Mouse (Mus musculus): ENCODE measurements around the gene Nr1h3. TPM values are rescaled to one million over a fixed set of nuclear protein-coding genes. Genes with fewer than 3 reads are reported as not detected.

Nr1h3 gene
- polyA plus RNA-seq, 1 experiment from 2014 or later: 1.9 TPM

DNA sequence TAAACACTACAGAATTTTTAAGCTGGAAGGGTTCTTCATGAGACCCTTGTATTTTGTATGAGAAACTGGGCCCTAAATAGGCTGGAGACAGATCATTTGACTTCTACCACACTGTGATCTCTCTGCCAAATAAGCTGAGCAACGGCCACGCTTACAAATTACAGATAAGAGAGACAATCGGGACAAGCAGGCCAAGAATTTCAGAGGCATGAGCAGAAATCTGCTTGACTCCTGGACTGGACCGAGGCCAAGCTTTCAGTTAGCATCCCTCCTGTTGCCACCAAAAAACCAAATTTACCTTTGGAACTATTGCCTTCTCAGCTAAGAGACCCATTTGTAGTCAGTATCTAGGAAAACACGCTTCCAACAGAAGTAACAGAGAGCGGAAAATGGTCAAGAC, 42.0 kb downstream of the Nr1h3 start:
- no peak for DNase-seq (ENCODE audit: low spot score, missing footprints)
- no peak for ATAC-seq (ENCODE audit: low FRiP score)
- H3K9ac ChIP-seq (ENCODE audit: low read length): no peak overlapping the region
- no peak overlapping the region for H3K27ac ChIP-seq (ENCODE audit: low read depth, low read length)
- no peak overlapping the region for H3K4me3 ChIP-seq (ENCODE audit: low read depth, low read length)
- no peaks in the 10 kb centered on the region for H3K27me3 ChIP-seq (ENCODE audit: control insufficient read depth, insufficient read depth, low read length)
- no peak overlapping the region for H3K4me2 ChIP-seq
- 90% methylated on average over 6 of the region's 6 CpGs for WGBS
- no peaks in the 10 kb centered on the region for H3K9me3 ChIP-seq (ENCODE audit: control insufficient read depth, low read length)
- no peaks in the 10 kb centered on the region for H3K4me1 ChIP-seq (ENCODE audit: control insufficient read depth, insufficient read depth, low read length)
- H3K36me3 ChIP-seq (ENCODE audit: control insufficient read depth, insufficient read depth, low read length): peaks cover 4% of the 10 kb centered on the region; the same call in 1 of the 2 replicates

- DNase-seq (ENCODE audit: low spot score, missing footprints): no peak
- H3K36me3 ChIP-seq (ENCODE audit: control insufficient read depth, insufficient read depth, low read length): no peaks in the 10 kb centered on the region
These were observed 45.5 kb downstream of the Nr1h3 start for GRCm38 (mm10) chr2:91157002-91157752.

DNA sequence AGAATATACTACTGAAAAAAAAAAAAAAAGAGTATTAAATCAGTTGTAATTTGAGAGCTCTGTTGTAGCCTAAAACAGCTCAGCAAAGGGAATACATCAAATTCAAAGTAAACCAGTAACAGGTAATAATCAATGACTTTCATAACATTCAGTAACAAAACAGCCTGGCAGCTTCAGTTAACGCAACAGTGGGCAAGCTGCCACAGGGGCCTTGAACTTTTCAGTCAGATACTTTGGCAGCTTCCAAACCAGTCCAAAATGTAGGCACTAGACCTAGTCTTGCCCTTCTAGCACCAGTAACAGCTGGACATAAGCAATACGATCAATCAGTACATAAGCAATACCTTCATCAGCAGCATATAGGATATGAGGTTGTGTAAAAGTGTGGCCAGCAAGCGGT, 48.5 kb downstream of the Nr1h3 start:
- 97% methylated on average over 3 of the region's 3 CpGs for WGBS
- H3K4me1 ChIP-seq (ENCODE audit: control insufficient read depth, insufficient read depth, low read length): no peaks in the 10 kb centered on the region
- H3K4me3 ChIP-seq (ENCODE audit: low read depth, low read length): no peak overlapping the region
- no peak overlapping the region for H3K27ac ChIP-seq (ENCODE audit: low read depth, low read length)
- no peaks in the 10 kb centered on the region for H3K27me3 ChIP-seq (ENCODE audit: control insufficient read depth, insufficient read depth, low read length)
- no peaks in the 10 kb centered on the region for H3K9me3 ChIP-seq (ENCODE audit: control insufficient read depth, low read length)
- no peak overlapping the region for H3K4me2 ChIP-seq
- DNase-seq (ENCODE audit: low spot score, missing footprints) (no peak), ATAC-seq (ENCODE audit: low FRiP score) (no peak)
- H3K9ac ChIP-seq (ENCODE audit: low read length): no peak overlapping the region
- no peaks in the 10 kb centered on the region; the same call in 1 of the 2 replicates for H3K36me3 ChIP-seq (ENCODE audit: control insufficient read depth, insufficient read depth, low read length)

More at GRCm38 (mm10) chr2:91157002-91157752, 45.5 kb downstream of the Nr1h3 start:
- WGBS: 17% methylated on average over 6 of the region's 6 CpGs
- Histone ChIP-seq H3K4me3 (ENCODE audit: low read depth, low read length) (no peak overlapping the region), H3K9me3 (ENCODE audit: control insufficient read depth, low read length) (no peaks in the 10 kb centered on the region), H3K4me1 (ENCODE audit: control insufficient read depth, insufficient read depth, low read length) (no peaks in the 10 kb centered on the region), H3K4me2 (no peak overlapping the region), H3K9ac (ENCODE audit: low read length) (no peak overlapping the region), H3K27me3 (ENCODE audit: control insufficient read depth, insufficient read depth, low read length) (no peaks in the 10 kb centered on the region), H3K27ac (ENCODE audit: low read depth, low read length) (no peak overlapping the region)
- no peak for ATAC-seq (ENCODE audit: low FRiP score)

GRCm38 (mm10) chr2:91152885-91153377, 49.7 kb downstream of the Nr1h3 start:
- Histone ChIP-seq H3K9ac (ENCODE audit: low read length) (no peak overlapping the region), H3K4me1 (ENCODE audit: control insufficient read depth, insufficient read depth, low read length) (no peaks in the 10 kb centered on the region), H3K27ac (ENCODE audit: low read depth, low read length) (no peak overlapping the region), H3K27me3 (ENCODE audit: control insufficient read depth, insufficient read depth, low read length) (no peaks in the 10 kb centered on the region), H3K9me3 (ENCODE audit: control insufficient read depth, low read length) (no peaks in the 10 kb centered on the region), H3K36me3 (ENCODE audit: control insufficient read depth, insufficient read depth, low read length) (no peaks in the 10 kb centered on the region; the same call in 1 of the 2 replicates), H3K4me2 (no peak overlapping the region), H3K4me3 (ENCODE audit: low read depth, low read length) (no peak overlapping the region)
- 86% methylated on average over 3 of the region's 3 CpGs for WGBS
- ATAC-seq (ENCODE audit: low FRiP score): no peak
- no peak for DNase-seq (ENCODE audit: low spot score, missing footprints)

- ATAC-seq (ENCODE audit: low FRiP score) (no peak), DNase-seq (ENCODE audit: low spot score, missing footprints) (no peak)
- H3K9me3 ChIP-seq (ENCODE audit: control insufficient read depth, low read length): no peaks in the 10 kb centered on the region
- no peak overlapping the region for H3K4me2 ChIP-seq
- WGBS: 88% methylated on average over 1 of the region's 1 CpGs
- no peaks in the 10 kb centered on the region; the same call in 1 of the 2 replicates for H3K36me3 ChIP-seq (ENCODE audit: control insufficient read depth, insufficient read depth, low read length)
- no peak overlapping the region for H3K9ac ChIP-seq (ENCODE audit: low read length)
- no peaks in the 10 kb centered on the region for H3K27me3 ChIP-seq (ENCODE audit: control insufficient read depth, insufficient read depth, low read length)
- H3K27ac ChIP-seq (ENCODE audit: low read depth, low read length): no peak overlapping the region
- H3K4me1 ChIP-seq (ENCODE audit: control insufficient read depth, insufficient read depth, low read length): no peaks in the 10 kb centered on the region
- H3K4me3 ChIP-seq (ENCODE audit: low read depth, low read length): no peak overlapping the region
These were observed 51.3 kb downstream of the Nr1h3 start for GRCm38 (mm10) chr2:91151331-91151730.

- Histone ChIP-seq H3K27me3 (ENCODE audit: control insufficient read depth, insufficient read depth, low read length) (no peaks in the 10 kb centered on the region), H3K4me2 (no peak overlapping the region), H3K4me3 (ENCODE audit: low read depth, low read length) (no peak overlapping the region), H3K9me3 (ENCODE audit: control insufficient read depth, low read length) (no peaks in the 10 kb centered on the region), H3K4me1 (ENCODE audit: control insufficient read depth, insufficient read depth, low read length) (no peaks in the 10 kb centered on the region), H3K36me3 (ENCODE audit: control insufficient read depth, insufficient read depth, low read length) (no peaks in the 10 kb centered on the region; the same call in 1 of the 2 replicates), H3K27ac (ENCODE audit: low read depth, low read length) (no peak overlapping the region), H3K9ac (ENCODE audit: low read length) (no peak overlapping the region)
- ATAC-seq (ENCODE audit: low FRiP score): no peak
- DNase-seq (ENCODE audit: low spot score, missing footprints): no peak
These were observed 54.5 kb downstream of the Nr1h3 start for GRCm38 (mm10) chr2:91148101-91148500.

DNA sequence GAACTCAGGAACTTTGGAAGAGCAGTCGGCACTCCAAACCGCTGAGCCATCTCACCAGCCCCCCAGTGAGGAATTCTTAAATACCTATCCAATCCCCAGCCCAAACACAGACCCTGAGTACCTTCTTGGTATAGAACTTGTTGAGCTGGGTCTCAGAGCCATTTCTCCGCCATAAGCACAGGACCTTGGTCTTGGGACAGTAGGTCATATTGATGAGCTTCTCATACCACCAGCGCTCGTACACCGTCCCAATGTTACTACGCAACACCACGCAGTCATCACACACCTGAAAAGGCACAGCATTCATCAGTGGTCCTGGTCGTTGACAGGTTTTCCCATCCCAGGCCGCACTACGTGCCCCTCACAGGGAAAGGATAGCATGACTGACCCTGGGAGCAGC, 59.2 kb downstream of the Nr1h3 start:
- no peak overlapping the region for H3K4me2 ChIP-seq
- no peaks in the 10 kb centered on the region for H3K9me3 ChIP-seq (ENCODE audit: control insufficient read depth, low read length)
- no peak overlapping the region for H3K9ac ChIP-seq (ENCODE audit: low read length)
- ATAC-seq (ENCODE audit: low FRiP score): no peak
- 94% methylated on average over 11 of the region's 11 CpGs for WGBS
- H3K27me3 ChIP-seq (ENCODE audit: control insufficient read depth, insufficient read depth, low read length): no peaks in the 10 kb centered on the region
- no peak overlapping the region for H3K4me3 ChIP-seq (ENCODE audit: low read depth, low read length)
- H3K36me3 ChIP-seq (ENCODE audit: control insufficient read depth, insufficient read depth, low read length): peaks cover 4% of the 10 kb centered on the region
- no peaks in the 10 kb centered on the region for H3K4me1 ChIP-seq (ENCODE audit: control insufficient read depth, insufficient read depth, low read length)
- H3K27ac ChIP-seq (ENCODE audit: low read depth, low read length): no peak overlapping the region
- peak; percentile 59 for DNase-seq (ENCODE audit: low spot score, missing footprints)

DNA sequence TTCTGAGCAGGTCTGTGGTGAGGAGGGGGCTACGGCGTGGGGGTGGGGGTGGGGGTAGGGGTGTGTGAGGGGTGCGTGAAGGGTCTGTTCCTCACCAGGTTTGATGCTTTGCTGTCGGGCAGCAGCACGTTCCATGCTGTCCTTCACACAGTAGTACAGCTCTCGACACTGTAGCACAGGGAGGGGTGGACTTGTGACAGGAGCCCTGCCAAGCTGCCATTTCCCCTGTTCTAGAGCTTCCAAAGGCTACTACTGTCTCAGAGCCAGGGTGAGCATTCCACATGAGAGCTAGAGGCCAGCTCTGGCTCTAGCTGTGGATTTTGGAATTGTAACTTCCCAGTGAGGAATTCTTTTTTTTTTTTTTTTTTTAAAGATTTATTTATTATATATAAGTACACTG, 59.7 kb downstream of the Nr1h3 start:
- no peaks in the 10 kb centered on the region for H3K27me3 ChIP-seq (ENCODE audit: control insufficient read depth, insufficient read depth, low read length)
- peaks cover 6% of the 10 kb centered on the region for H3K36me3 ChIP-seq (ENCODE audit: control insufficient read depth, insufficient read depth, low read length)
- H3K27ac ChIP-seq (ENCODE audit: low read depth, low read length): no peak overlapping the region
- DNase-seq (ENCODE audit: low spot score, missing footprints) (no peak), ATAC-seq (ENCODE audit: low FRiP score) (no peak)
- no peaks in the 10 kb centered on the region for H3K9me3 ChIP-seq (ENCODE audit: control insufficient read depth, low read length)
- WGBS: over 99% methylated on average over 6 of the region's 6 CpGs
- H3K9ac ChIP-seq (ENCODE audit: low read length): no peak overlapping the region
- H3K4me1 ChIP-seq (ENCODE audit: control insufficient read depth, insufficient read depth, low read length): no peaks in the 10 kb centered on the region
- H3K4me2 ChIP-seq: no peak overlapping the region
- no peak overlapping the region for H3K4me3 ChIP-seq (ENCODE audit: low read depth, low read length)

GRCm38 (mm10) chr2:91139764-91140163, 62.9 kb downstream of the Nr1h3 start:
- H3K36me3 ChIP-seq (ENCODE audit: control insufficient read depth, insufficient read depth, low read length): peaks cover 8% of the 10 kb centered on the region
- no peaks in the 10 kb centered on the region for H3K9me3 ChIP-seq (ENCODE audit: control insufficient read depth, low read length)
- no peak overlapping the region for H3K4me3 ChIP-seq (ENCODE audit: low read depth, low read length)
- H3K9ac ChIP-seq (ENCODE audit: low read length): no peak overlapping the region
- 76% methylated on average over 8 of the region's 8 CpGs for WGBS
- no peak overlapping the region for H3K4me2 ChIP-seq
- H3K4me1 ChIP-seq (ENCODE audit: control insufficient read depth, insufficient read depth, low read length): no peaks in the 10 kb centered on the region
- no peaks in the 10 kb centered on the region for H3K27me3 ChIP-seq (ENCODE audit: control insufficient read depth, insufficient read depth, low read length)
- DNase-seq (ENCODE audit: low spot score, missing footprints): peak; percentile 69
- no peak for ATAC-seq (ENCODE audit: low FRiP score)
- no peak overlapping the region for H3K27ac ChIP-seq (ENCODE audit: low read depth, low read length)

Data from midbrain, embryonic 11.5 days (tissue).